Mouse (Mus musculus): ENCODE measurements at regions not wholly inside any gene's neighbourhood (a gene's known extent, or its start where the extent isn't known, plus 50 kb on each side); places are given as distances from the start of the nearest gene placed in this dataset.
A peak's percentile ranks its signal among the peaks of the same experiment; 100 is the strongest.
"Not testable (repeated sequence)": the region's sequence is repeated elsewhere in the genome, so short reads cannot be mapped to it uniquely, and the experiment has no call there.

- no peak for DNase-seq (ENCODE audit: extremely low spot score, low spot score)
These were observed 96.8 kb upstream of the Eif4g2 start for GRCm38 (mm10) chr7:111179401-111180271.

- no peak for DNase-seq (ENCODE audit: extremely low spot score, low spot score)
These were observed 91.7 kb upstream of the Eif4g2 start for GRCm38 (mm10) chr7:111174393-111175124.

DNA sequence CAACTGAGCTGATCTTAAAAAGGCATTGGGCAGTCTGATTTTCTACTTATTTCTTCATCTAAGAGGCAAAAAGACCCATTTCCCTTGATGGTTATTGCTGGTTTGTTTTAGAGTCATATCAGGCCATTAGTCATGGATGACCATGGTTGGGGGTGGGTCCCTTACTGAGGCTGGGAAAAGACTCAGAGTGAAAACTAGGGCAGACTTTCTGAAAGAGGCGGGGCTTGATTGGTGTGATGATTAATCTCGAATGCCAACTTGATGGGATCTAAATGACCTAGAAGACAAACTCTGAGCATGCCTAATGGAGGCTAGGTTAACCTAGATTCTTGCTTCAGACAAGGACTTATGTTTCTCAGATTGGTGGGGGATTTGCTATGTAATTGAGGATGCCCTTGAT lies 89.2 kb upstream of the Eif4g2 start:
- DNase-seq (ENCODE audit: extremely low spot score, low spot score), result no peak

DNA sequence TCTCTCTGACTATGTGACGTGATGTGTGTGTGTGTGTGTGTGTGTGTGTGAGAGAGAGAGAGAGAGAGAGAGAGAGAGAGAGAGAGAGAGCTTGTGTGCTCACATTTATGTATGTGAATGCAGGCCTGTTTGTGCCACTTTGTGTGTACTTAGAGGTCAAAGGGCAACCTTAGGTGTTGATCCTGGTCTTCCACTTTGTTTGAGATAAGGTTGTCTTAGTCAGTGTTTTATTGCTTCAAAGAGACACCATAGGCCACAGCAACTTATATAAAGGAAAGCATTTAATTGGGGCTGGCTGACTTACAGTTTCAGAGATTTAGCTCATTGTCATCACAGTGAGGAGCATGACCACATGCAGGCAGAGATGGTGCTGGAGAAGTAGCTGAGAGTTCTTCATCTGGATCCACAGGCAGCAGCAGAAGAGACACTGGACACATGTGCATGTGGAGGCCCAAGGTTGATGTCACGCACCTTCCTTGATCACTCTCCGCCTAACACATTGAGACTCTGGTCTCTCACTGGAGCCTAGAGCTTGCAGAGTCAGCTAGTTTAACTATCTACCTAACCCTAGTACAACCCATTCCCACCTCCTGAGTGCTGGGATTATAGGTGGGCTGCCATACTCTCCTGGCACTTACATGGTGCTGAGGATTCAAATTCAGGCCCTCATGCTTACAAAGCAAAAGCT lies 85.9 kb upstream of the Eif4g2 start:
- not testable (repeated sequence) for DNase-seq (ENCODE audit: extremely low spot score, low spot score)

- no peak for DNase-seq (ENCODE audit: extremely low spot score, low spot score)
These were observed 82.2 kb upstream of the Eif4g2 start for GRCm38 (mm10) chr7:111164994-111165393.

- DNase-seq (ENCODE audit: extremely low spot score, low spot score), result no peak
These were observed 81.4 kb upstream of the Eif4g2 start for GRCm38 (mm10) chr7:111164276-111164675.

GRCm38 (mm10) chr7:111163861-111164260 lies 81.0 kb upstream of the Eif4g2 start:
- no peak for DNase-seq (ENCODE audit: extremely low spot score, low spot score)

DNA sequence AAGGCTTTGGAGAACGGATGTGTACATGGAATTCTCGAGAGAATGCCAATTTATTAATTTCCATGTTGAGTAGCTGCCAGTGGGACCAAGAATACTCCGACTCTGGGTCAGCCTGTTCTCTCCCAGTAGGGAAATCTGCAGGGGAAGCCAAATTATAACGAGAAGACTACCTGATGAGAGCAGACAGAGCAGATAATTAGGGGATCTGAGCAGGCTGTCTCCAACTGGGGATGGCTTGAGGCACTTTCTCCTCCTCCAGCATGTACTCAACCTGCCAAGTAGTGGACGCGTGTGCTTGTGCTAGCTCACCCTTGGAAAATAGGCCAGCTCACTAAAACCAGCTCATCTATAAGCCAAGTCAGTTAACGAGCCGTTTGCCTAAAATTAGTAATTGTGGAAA lies 80.5 kb upstream of the Eif4g2 start:
- no peak for DNase-seq (ENCODE audit: extremely low spot score, low spot score)

GRCm38 (mm10) chr7:111158791-111159286 lies 76.0 kb upstream of the Eif4g2 start:
- no peak for DNase-seq (ENCODE audit: extremely low spot score, low spot score)

DNA sequence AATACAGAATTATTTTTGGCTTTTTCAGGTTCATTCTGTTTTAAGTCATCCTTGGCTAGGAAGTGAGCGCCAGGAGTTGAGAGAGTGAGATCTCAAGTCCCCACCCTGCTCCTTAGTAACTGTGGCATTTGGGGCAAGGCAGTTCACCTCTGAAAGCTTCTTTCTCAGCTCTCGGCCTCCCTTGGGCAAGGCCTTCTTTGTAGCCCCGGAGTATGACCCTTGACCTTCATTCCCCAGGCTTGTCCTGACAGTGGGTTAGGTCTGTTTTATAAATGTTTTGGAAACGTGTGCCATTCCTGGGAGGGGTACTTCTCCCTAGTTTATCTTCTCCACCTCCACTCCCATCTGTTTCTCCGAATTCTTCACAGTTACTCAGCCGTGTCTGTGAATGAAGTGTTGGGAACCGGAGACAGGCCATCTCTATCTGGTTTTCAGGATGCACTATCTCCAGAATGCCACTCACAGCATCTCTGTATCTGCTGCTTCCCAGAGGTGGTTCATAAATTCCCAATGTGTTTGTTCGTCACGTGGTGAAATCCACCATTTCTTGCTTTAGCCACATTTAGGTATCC lies 75.0 kb upstream of the Eif4g2 start:
- no peak for DNase-seq (ENCODE audit: extremely low spot score, low spot score)

DNA sequence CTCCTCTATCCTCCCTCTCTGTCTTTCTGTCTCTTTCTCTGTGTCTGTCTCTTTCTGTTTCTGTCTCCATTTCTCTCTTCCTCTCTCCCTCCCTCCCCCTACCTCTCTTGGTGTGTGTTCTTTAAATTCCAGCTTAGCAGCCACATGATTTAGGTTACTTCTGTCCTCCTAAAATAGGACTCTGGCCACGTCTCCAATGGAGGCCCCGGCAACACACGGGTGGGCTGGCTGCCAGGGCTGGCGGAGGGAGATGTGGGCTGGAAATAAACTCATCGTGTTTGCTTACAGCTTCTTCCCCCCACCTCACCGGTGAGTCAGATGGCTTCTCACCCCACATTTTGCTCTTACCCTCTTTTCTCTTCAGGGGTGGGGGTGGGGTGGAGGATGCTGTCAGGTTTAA lies 74.5 kb upstream of the Eif4g2 start:
- DNase-seq (ENCODE audit: extremely low spot score, low spot score), result peak; percentile 22

- peak; percentile 20 for DNase-seq (ENCODE audit: extremely low spot score, low spot score)
These were observed 73.8 kb upstream of the Eif4g2 start for GRCm38 (mm10) chr7:111156472-111157231.

GRCm38 (mm10) chr7:111155995-111156394 lies 73.2 kb upstream of the Eif4g2 start:
- no peak for DNase-seq (ENCODE audit: extremely low spot score, low spot score)

DNA sequence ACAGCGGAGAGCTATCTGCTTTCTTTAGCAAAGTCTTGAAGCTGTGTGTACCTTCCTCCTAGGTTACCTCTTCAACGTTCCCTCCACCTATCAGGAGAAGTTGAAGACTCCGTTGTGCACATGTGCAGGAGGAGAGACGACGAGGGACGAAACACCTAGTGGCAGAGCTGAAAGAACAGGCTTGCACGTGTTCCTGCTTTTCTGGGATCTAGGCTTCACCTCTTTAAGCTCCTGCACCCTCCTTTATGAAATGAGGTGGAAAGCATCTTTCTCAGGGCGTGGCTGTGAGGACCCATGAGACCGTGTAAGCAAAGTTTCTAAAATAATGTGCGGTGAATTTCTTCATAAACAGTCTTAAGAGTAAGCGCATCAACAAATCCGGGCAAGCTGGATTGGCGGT lies 71.4 kb upstream of the Eif4g2 start:
- DNase-seq (ENCODE audit: extremely low spot score, low spot score), result no peak

- DNase-seq (ENCODE audit: extremely low spot score, low spot score), result no peak
These were observed 67.7 kb upstream of the Eif4g2 start for GRCm38 (mm10) chr7:111150540-111150939.

DNA sequence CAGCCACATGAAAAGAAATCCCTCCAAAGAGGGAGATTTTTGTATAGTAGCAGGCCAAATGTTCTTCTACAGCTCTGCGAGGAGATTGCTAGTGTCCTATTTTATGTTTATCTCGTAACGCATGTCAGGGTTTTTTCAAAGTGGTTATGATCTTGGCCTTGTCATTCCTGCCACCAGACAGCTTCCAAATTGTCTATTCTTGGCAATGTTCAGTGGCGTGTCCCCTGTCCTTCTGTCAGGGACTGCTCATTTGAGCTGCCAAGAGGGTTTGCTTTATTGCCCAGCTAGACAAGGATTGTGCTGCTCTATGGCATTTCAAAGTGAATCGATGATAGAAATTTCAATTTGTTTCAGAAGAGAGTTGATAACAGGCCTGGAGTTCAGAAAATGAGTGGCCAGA lies 67.3 kb upstream of the Eif4g2 start:
- no peak for DNase-seq (ENCODE audit: extremely low spot score, low spot score)

GRCm38 (mm10) chr7:111147593-111147992 lies 64.8 kb upstream of the Eif4g2 start:
- DNase-seq (ENCODE audit: extremely low spot score, low spot score), result no peak

DNA sequence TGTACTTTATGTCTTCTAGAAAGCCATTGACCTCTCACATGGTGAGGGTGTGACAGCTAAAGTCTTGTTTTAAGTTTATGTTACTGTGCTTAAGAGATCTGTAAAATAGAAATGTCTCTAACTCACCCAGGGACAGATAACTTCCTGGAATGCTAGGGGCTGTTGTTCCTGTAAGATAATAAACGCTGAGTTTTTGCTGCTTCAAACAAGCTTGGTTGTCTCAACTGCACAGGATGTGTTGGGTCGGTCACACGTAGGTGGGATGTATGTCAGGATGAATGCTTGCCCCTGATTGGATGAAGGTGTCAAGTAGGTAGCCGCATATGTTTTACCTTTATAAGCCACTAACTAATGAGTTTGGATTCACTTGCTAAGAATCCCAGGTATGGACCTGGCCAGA lies 63.8 kb upstream of the Eif4g2 start:
- DNase-seq (ENCODE audit: extremely low spot score, low spot score), result no peak

DNA sequence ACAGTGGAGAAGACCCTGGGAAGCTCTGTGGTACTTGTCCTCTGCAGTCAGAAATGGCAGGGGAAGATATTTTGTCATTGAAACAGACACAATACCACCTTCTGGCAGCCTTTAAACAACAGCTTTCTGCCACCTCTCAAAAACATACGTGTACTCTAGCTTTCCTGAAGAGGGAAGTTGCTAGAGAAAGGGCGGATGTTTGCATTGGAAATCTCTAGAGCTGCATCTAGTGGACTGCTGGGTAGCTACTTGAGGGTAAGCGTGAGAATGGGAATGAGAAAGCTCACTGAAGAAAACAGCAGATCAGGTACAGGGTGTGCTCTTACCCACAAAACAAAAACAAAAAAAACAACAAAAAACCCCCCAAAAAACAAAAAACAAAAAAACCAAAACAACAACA lies 61.4 kb upstream of the Eif4g2 start:
- DNase-seq (ENCODE audit: extremely low spot score, low spot score), result no peak

DNA sequence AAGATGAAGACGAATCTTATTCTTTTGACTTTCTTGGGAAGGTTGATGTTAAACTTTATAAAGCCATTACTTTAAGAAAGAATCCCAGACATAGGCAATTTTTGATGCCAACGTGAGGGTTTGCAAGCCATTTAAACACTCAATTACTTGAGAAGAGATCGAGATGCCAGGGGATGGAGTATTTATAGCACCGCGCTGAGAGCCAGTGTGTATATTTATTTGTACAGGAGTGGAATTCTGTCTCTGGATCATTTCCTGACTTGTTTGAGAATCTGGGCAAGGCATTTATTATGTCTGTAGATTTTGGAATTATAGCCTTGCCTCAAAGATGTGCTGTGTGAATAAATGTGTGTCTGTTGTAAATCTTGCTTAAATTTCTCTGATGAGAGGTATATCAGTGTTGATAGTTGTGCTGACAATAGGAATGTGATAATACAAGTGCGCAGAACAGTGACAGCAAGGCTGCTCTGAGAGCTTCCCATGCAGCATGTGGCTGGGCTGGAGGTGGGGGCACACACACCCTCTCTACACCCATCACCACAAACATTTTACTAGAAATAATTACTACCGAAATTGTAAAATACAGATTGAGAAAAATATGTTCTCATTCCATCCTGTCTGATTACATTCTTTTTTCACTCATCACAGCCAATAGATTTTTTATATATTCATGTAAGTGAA lies 58.6 kb upstream of the Eif4g2 start:
- DNase-seq (ENCODE audit: extremely low spot score, low spot score), result no peak

Measured in neural tube, embryonic 10.5 days (tissue).